Mouse (Mus musculus): Measurements from ENCODE around the gene Scfd2. TPM values are rescaled to one million over a fixed set of nuclear protein-coding genes. Genes with fewer than 3 reads are reported as not detected.

The Scfd2 gene
- polyA plus RNA-seq, 1 experiment = 22.7 TPM

- TF ChIP-seq POLR2A (IDR thresholded peaks at IDR 0.05; ENCODE audit: extremely low read depth, insufficient read depth, low read length) (no peak), CTCF (IDR thresholded peaks at IDR 0.05; ENCODE audit: extremely low read depth, insufficient read depth, low read length) (no peak)
- Histone ChIP-seq H3K4me3 (ENCODE audit: insufficient read depth, low read length) (no peak overlapping the region), H3K27ac (ENCODE audit: insufficient read depth, low read length) (no peak overlapping the region; the same call in 1 of the 2 replicates), H3K4me1 (ENCODE audit: control insufficient read depth, insufficient read depth, low read length) (peaks cover 4% of the 10 kb centered on the region; the same call in 1 of the 2 replicates)
Measured at GRCm38 (mm10) chr5:74200481-74200880, 331.1 kb downstream of the Scfd2 start.

- Histone ChIP-seq H3K4me3 (ENCODE audit: insufficient read depth, low read length) (no peak overlapping the region), H3K4me1 (ENCODE audit: control insufficient read depth, insufficient read depth, low read length) (peaks cover 4% of the 10 kb centered on the region; the same call in 1 of the 2 replicates), H3K27ac (ENCODE audit: insufficient read depth, low read length) (no peak overlapping the region)
- TF ChIP-seq CTCF (IDR thresholded peaks at IDR 0.05; ENCODE audit: extremely low read depth, insufficient read depth, low read length) (no peak), POLR2A (IDR thresholded peaks at IDR 0.05; ENCODE audit: extremely low read depth, insufficient read depth, low read length) (no peak)
Measured at GRCm38 (mm10) chr5:74199793-74200192, 331.8 kb downstream of the Scfd2 start.

- TF ChIP-seq CTCF (IDR thresholded peaks at IDR 0.05; ENCODE audit: extremely low read depth, insufficient read depth, low read length) (no peak), POLR2A (IDR thresholded peaks at IDR 0.05; ENCODE audit: extremely low read depth, insufficient read depth, low read length) (no peak)
- H3K27ac ChIP-seq (ENCODE audit: insufficient read depth, low read length) = no peak overlapping the region
Measured at GRCm38 (mm10) chr5:74198446-74198845, 333.1 kb downstream of the Scfd2 start.

GRCm38 (mm10) chr5:74197541-74198330 lies 333.8 kb downstream of the Scfd2 start:
- peaks cover 6% of the 10 kb centered on the region; the same call in 1 of the 2 replicates for H3K4me1 ChIP-seq (ENCODE audit: control insufficient read depth, insufficient read depth, low read length)
- TF ChIP-seq POLR2A (IDR thresholded peaks at IDR 0.05; ENCODE audit: extremely low read depth, insufficient read depth, low read length) (peak; percentile 18; the same call in 1 of the 2 replicates), CTCF (IDR thresholded peaks at IDR 0.05; ENCODE audit: extremely low read depth, insufficient read depth, low read length) (no peak)
- no peak overlapping the region for H3K27ac ChIP-seq (ENCODE audit: insufficient read depth, low read length)
- peak overlapping the region; percentile 99 for H3K4me3 ChIP-seq (ENCODE audit: insufficient read depth, low read length)

More at GRCm38 (mm10) chr5:74198446-74198845, 333.1 kb downstream of the Scfd2 start:
- peaks cover 6% of the 10 kb centered on the region; the same call in 1 of the 2 replicates for H3K4me1 ChIP-seq (ENCODE audit: control insufficient read depth, insufficient read depth, low read length)
- peak overlapping the region; percentile 19 for H3K4me3 ChIP-seq (ENCODE audit: insufficient read depth, low read length)

- no peak overlapping the region for H3K27ac ChIP-seq (ENCODE audit: insufficient read depth, low read length)
- peaks cover 8% of the 10 kb centered on the region; the same call in 1 of the 2 replicates for H3K4me1 ChIP-seq (ENCODE audit: control insufficient read depth, insufficient read depth, low read length)
- H3K4me3 ChIP-seq (ENCODE audit: insufficient read depth, low read length) = peak overlapping the region; percentile 99
- TF ChIP-seq POLR2A (IDR thresholded peaks at IDR 0.05; ENCODE audit: extremely low read depth, insufficient read depth, low read length) (no peak), CTCF (IDR thresholded peaks at IDR 0.05; ENCODE audit: extremely low read depth, insufficient read depth, low read length) (no peak)
Measured at GRCm38 (mm10) chr5:74196307-74196618, 335.3 kb downstream of the Scfd2 start.

GRCm38 (mm10) chr5:74195614-74196306 lies 335.8 kb downstream of the Scfd2 start:
- peak overlapping the region; percentile 87 for H3K27ac ChIP-seq (ENCODE audit: insufficient read depth, low read length)
- H3K4me1 ChIP-seq (ENCODE audit: control insufficient read depth, insufficient read depth, low read length) = peaks cover 8% of the 10 kb centered on the region; the same call in 1 of the 2 replicates
- H3K4me3 ChIP-seq (ENCODE audit: insufficient read depth, low read length) = peak overlapping the region; percentile 99
- TF ChIP-seq CTCF (IDR thresholded peaks at IDR 0.05; ENCODE audit: extremely low read depth, insufficient read depth, low read length) (no peak), POLR2A (IDR thresholded peaks at IDR 0.05; ENCODE audit: extremely low read depth, insufficient read depth, low read length) (no peak)

- peak; percentile 97 for TF ChIP-seq POLR2A (IDR thresholded peaks at IDR 0.05; ENCODE audit: extremely low read depth, insufficient read depth, low read length)
- TF ChIP-seq CTCF (IDR thresholded peaks at IDR 0.05; ENCODE audit: extremely low read depth, insufficient read depth, low read length) = no peak
- Histone ChIP-seq H3K4me3 (ENCODE audit: insufficient read depth, low read length) (peak within 1 kb of the TSS; percentile 99), H3K27ac (ENCODE audit: insufficient read depth, low read length) (peak within 1 kb of the TSS; percentile 87)
Measured at GRCm38 (mm10) chr5:74194841-74195613, 336.5 kb downstream of the Scfd2 start, which contains the start of gene Rasl11b. Gene Rasl11b, plus strand, starts transcription at chr5:74195286.

GRCm38 (mm10) chr5:74194027-74194840 lies 337.3 kb downstream of the Scfd2 start:
- Histone ChIP-seq H3K27ac (ENCODE audit: insufficient read depth, low read length) (peak overlapping the region; percentile 62), H3K4me1 (ENCODE audit: control insufficient read depth, insufficient read depth, low read length) (peaks cover 9% of the 10 kb centered on the region; the same call in 1 of the 2 replicates), H3K4me3 (ENCODE audit: insufficient read depth, low read length) (peak overlapping the region; percentile 99)
- TF ChIP-seq CTCF (IDR thresholded peaks at IDR 0.05; ENCODE audit: extremely low read depth, insufficient read depth, low read length) (no peak), POLR2A (IDR thresholded peaks at IDR 0.05; ENCODE audit: extremely low read depth, insufficient read depth, low read length) (no peak)

More at GRCm38 (mm10) chr5:74194841-74195613, 336.5 kb downstream of the Scfd2 start, which contains the start of gene Rasl11b:
- H3K4me1 ChIP-seq (ENCODE audit: control insufficient read depth, insufficient read depth, low read length) = peaks cover 8% of the 10 kb centered on the region; the same call in 1 of the 2 replicates
